Mouse (Mus musculus) thymus, adult 2 months (tissue): ENCODE measurements around the gene Fis1.

Source experiments
- CTCF ChIP-seq: fragments of 200-500 bp; IDR thresholded peaks from 2 replicates; pipeline ENCODE4 v1.5.1; 2012; ENCODE audit warnings: mild to moderate bottlenecking, control low read depth, low read length, moderate library complexity, borderline replicate concordance; ENCODE audit not compliant: control insufficient read depth, poor library complexity, insufficient read depth; ENCODE audit errors: extremely low read depth
- POLR2A ChIP-seq: fragments of 200-500 bp; IDR thresholded peaks from 2 replicates; pipeline ENCODE4 v1.6.1; 2012; ENCODE audit warnings: mild to moderate bottlenecking, low read length, control low read depth, moderate library complexity; ENCODE audit not compliant: control insufficient read depth, poor library complexity, insufficient read depth; ENCODE audit errors: extremely low read depth

GRCm38 (mm10) chr5:136914183-136914582 lies 38.9 kb upstream of the Fis1 start:
- TF ChIP-seq CTCF = no peak
- TF ChIP-seq POLR2A = no peak
